Mouse (Mus musculus): ENCODE measurements around the gene Ddn. TPM values are rescaled to one million over a fixed set of nuclear protein-coding genes. Genes with fewer than 3 reads are reported as not detected.

Gene Ddn
- polyA plus RNA-seq, 1 experiment from 2014 or later = 1.4 TPM

- no peak for ATAC-seq (ENCODE audit: low FRiP score, low TSS enrichment)
- Histone ChIP-seq H3K4me1 (ENCODE audit: control insufficient read depth, insufficient read depth, low read length) (peaks cover 14% of the 10 kb centered on the region; the same call in 1 of the 2 replicates), H3K36me3 (ENCODE audit: control insufficient read depth, insufficient read depth, low read length) (no peaks in the 10 kb centered on the region), H3K9me3 (ENCODE audit: control insufficient read depth, low read length) (no peaks in the 10 kb centered on the region), H3K27ac (ENCODE audit: low read depth, low read length) (no peak overlapping the region), H3K4me3 (ENCODE audit: low read length) (peak overlapping the region; percentile 21), H3K4me2 (replicated peaks; ENCODE audit: low read depth, low read length) (peak overlapping the region; percentile 31), H3K27me3 (ENCODE audit: control insufficient read depth, insufficient read depth, low read length) (peaks cover 97% of the 10 kb centered on the region), H3K9ac (ENCODE audit: low read depth, low read length) (no peak overlapping the region)
- WGBS = 2% methylated on average over 74 of the region's 75 CpGs
Observed at GRCm38 (mm10) chr15:98792233-98793020, 16.9 kb downstream of the Ddn start.

- H3K9me3 ChIP-seq (ENCODE audit: control insufficient read depth, low read length) = no peaks in the 10 kb centered on the region
- peaks cover 90% of the 10 kb centered on the region for H3K27me3 ChIP-seq (ENCODE audit: control insufficient read depth, insufficient read depth, low read length)
- 0 out of 2 replicates have a peak overlapping the region, but pooled peaks have one; percentile 17 for H3K4me3 ChIP-seq (ENCODE audit: low read length)
- H3K4me1 ChIP-seq (ENCODE audit: control insufficient read depth, insufficient read depth, low read length) = peaks cover 14% of the 10 kb centered on the region; the same call in 1 of the 2 replicates
- no peak overlapping the region for H3K4me2 ChIP-seq (replicated peaks; ENCODE audit: low read depth, low read length)
- 2% methylated on average over 23 of the region's 23 CpGs for WGBS
- H3K36me3 ChIP-seq (ENCODE audit: control insufficient read depth, insufficient read depth, low read length) = no peaks in the 10 kb centered on the region
- no peak for ATAC-seq (ENCODE audit: low FRiP score, low TSS enrichment)
- no peak overlapping the region for H3K27ac ChIP-seq (ENCODE audit: low read depth, low read length)
- H3K9ac ChIP-seq (ENCODE audit: low read depth, low read length) = no peak overlapping the region
Observed at GRCm38 (mm10) chr15:98791771-98792170, 17.5 kb downstream of the Ddn start.

GRCm38 (mm10) chr15:98791221-98791620 is 18.1 kb downstream of the Ddn start:
- H3K4me1 ChIP-seq (ENCODE audit: control insufficient read depth, insufficient read depth, low read length) = peaks cover 14% of the 10 kb centered on the region; the same call in 1 of the 2 replicates
- under 1% methylated on average over 12 of the region's 12 CpGs for WGBS
- peak overlapping the region; percentile 17; the same call in 1 of the 2 replicates for H3K4me3 ChIP-seq (ENCODE audit: low read length)

GRCm38 (mm10) chr15:98790761-98791160 is 18.5 kb downstream of the Ddn start:
- Histone ChIP-seq H3K9me3 (ENCODE audit: control insufficient read depth, low read length) (no peaks in the 10 kb centered on the region), H3K4me3 (ENCODE audit: low read length) (peak overlapping the region; percentile 17; the same call in 1 of the 2 replicates), H3K4me2 (replicated peaks; ENCODE audit: low read depth, low read length) (no peak overlapping the region; the same call in 1 of the 2 replicates), H3K27ac (ENCODE audit: low read depth, low read length) (no peak overlapping the region), H3K4me1 (ENCODE audit: control insufficient read depth, insufficient read depth, low read length) (peaks cover 14% of the 10 kb centered on the region; the same call in 1 of the 2 replicates), H3K9ac (ENCODE audit: low read depth, low read length) (no peak overlapping the region), H3K36me3 (ENCODE audit: control insufficient read depth, insufficient read depth, low read length) (no peaks in the 10 kb centered on the region), H3K27me3 (ENCODE audit: control insufficient read depth, insufficient read depth, low read length) (peaks cover 80% of the 10 kb centered on the region)
- no peak for ATAC-seq (ENCODE audit: low FRiP score, low TSS enrichment)
- under 1% methylated on average over 23 of the region's 23 CpGs for WGBS

More at GRCm38 (mm10) chr15:98791221-98791620, 18.1 kb downstream of the Ddn start:
- Histone ChIP-seq H3K27me3 (ENCODE audit: control insufficient read depth, insufficient read depth, low read length) (peaks cover 85% of the 10 kb centered on the region), H3K27ac (ENCODE audit: low read depth, low read length) (no peak overlapping the region), H3K4me2 (replicated peaks; ENCODE audit: low read depth, low read length) (no peak overlapping the region), H3K36me3 (ENCODE audit: control insufficient read depth, insufficient read depth, low read length) (no peaks in the 10 kb centered on the region), H3K9ac (ENCODE audit: low read depth, low read length) (no peak overlapping the region), H3K9me3 (ENCODE audit: control insufficient read depth, low read length) (no peaks in the 10 kb centered on the region)
- ATAC-seq (ENCODE audit: low FRiP score, low TSS enrichment) = no peak

GRCm38 (mm10) chr15:98789661-98790535 is 19.4 kb downstream of the Ddn start, which contains the start of gene Wnt1:
Gene Wnt1 (plus strand): TSS chr15:98789857.
- peak; percentile 56 for ATAC-seq (ENCODE audit: low FRiP score, low TSS enrichment)
- Histone ChIP-seq H3K4me3 (ENCODE audit: low read length) (peak within 1 kb of the TSS; percentile 20), H3K4me1 (ENCODE audit: control insufficient read depth, insufficient read depth, low read length) (peaks cover 14% of the 10 kb centered on the region; the same call in 1 of the 2 replicates), H3K27me3 (ENCODE audit: control insufficient read depth, insufficient read depth, low read length) (peaks cover 71% of the 10 kb centered on the region), H3K4me2 (replicated peaks; ENCODE audit: low read depth, low read length) (peak within 1 kb of the TSS; percentile 22), H3K9ac (ENCODE audit: low read depth, low read length) (no peak within 1 kb of the TSS), H3K9me3 (ENCODE audit: control insufficient read depth, low read length) (no peaks in the 10 kb centered on the region), H3K27ac (ENCODE audit: low read depth, low read length) (no peak within 1 kb of the TSS), H3K36me3 (ENCODE audit: control insufficient read depth, insufficient read depth, low read length) (no peaks in the 10 kb centered on the region)
- WGBS = 2% methylated on average over 51 of the region's 51 CpGs

- Histone ChIP-seq H3K4me1 (ENCODE audit: control insufficient read depth, insufficient read depth, low read length) (peaks cover 14% of the 10 kb centered on the region; the same call in 1 of the 2 replicates), H3K9me3 (ENCODE audit: control insufficient read depth, low read length) (no peaks in the 10 kb centered on the region), H3K4me3 (ENCODE audit: low read length) (peak overlapping the region; percentile 20), H3K4me2 (replicated peaks; ENCODE audit: low read depth, low read length) (peak overlapping the region; percentile 22; the same call in 1 of the 2 replicates), H3K9ac (ENCODE audit: low read depth, low read length) (no peak overlapping the region), H3K27ac (ENCODE audit: low read depth, low read length) (no peak overlapping the region), H3K36me3 (ENCODE audit: control insufficient read depth, insufficient read depth, low read length) (no peaks in the 10 kb centered on the region), H3K27me3 (ENCODE audit: control insufficient read depth, insufficient read depth, low read length) (peaks cover 64% of the 10 kb centered on the region)
- 13% methylated on average over 24 of the region's 24 CpGs for WGBS
- ATAC-seq (ENCODE audit: low FRiP score, low TSS enrichment) = no peak
Observed at GRCm38 (mm10) chr15:98788972-98789660, 20.2 kb downstream of the Ddn start.

- Histone ChIP-seq H3K9ac (ENCODE audit: low read depth, low read length) (no peak overlapping the region), H3K4me2 (replicated peaks; ENCODE audit: low read depth, low read length) (no peak overlapping the region), H3K4me3 (ENCODE audit: low read length) (no peak overlapping the region), H3K27me3 (ENCODE audit: control insufficient read depth, insufficient read depth, low read length) (peaks cover 52% of the 10 kb centered on the region), H3K4me1 (ENCODE audit: control insufficient read depth, insufficient read depth, low read length) (peaks cover 11% of the 10 kb centered on the region; the same call in 1 of the 2 replicates), H3K9me3 (ENCODE audit: control insufficient read depth, low read length) (no peaks in the 10 kb centered on the region), H3K27ac (ENCODE audit: low read depth, low read length) (no peak overlapping the region), H3K36me3 (ENCODE audit: control insufficient read depth, insufficient read depth, low read length) (no peaks in the 10 kb centered on the region)
- ATAC-seq (ENCODE audit: low FRiP score, low TSS enrichment) = no peak
- 27% methylated on average over 4 of the region's 4 CpGs for WGBS
Observed at GRCm38 (mm10) chr15:98787930-98788329, 21.4 kb downstream of the Ddn start.

- H3K4me3 ChIP-seq (ENCODE audit: low read length) = no peak overlapping the region
- WGBS = 30% methylated on average over 7 of the region's 7 CpGs
- no peak overlapping the region for H3K4me2 ChIP-seq (replicated peaks; ENCODE audit: low read depth, low read length)
- no peak overlapping the region for H3K9ac ChIP-seq (ENCODE audit: low read depth, low read length)
- H3K27me3 ChIP-seq (ENCODE audit: control insufficient read depth, insufficient read depth, low read length) = peaks cover 44% of the 10 kb centered on the region
- no peaks in the 10 kb centered on the region for H3K9me3 ChIP-seq (ENCODE audit: control insufficient read depth, low read length)
- ATAC-seq (ENCODE audit: low FRiP score, low TSS enrichment) = no peak
- peaks cover 4% of the 10 kb centered on the region; the same call in 1 of the 2 replicates for H3K4me1 ChIP-seq (ENCODE audit: control insufficient read depth, insufficient read depth, low read length)
- no peaks in the 10 kb centered on the region for H3K36me3 ChIP-seq (ENCODE audit: control insufficient read depth, insufficient read depth, low read length)
- no peak overlapping the region for H3K27ac ChIP-seq (ENCODE audit: low read depth, low read length)
Observed at GRCm38 (mm10) chr15:98785744-98786143, 23.5 kb downstream of the Ddn start.

Measured in kidney, embryonic 14.5 days (tissue).